Mouse (Mus musculus) kidney, adult 11 months (tissue): Measurements from ENCODE around the gene Ddx5.
"Not testable (repeated sequence)": the region's sequence is repeated elsewhere in the genome, so short reads cannot be mapped to it uniquely, and the experiment has no call there.

ENCODE experiments used
- DNase-seq: peaks from one replicate; pipeline ENCODE4 v3.0.0; 2022

The Ddx5 gene

DNA sequence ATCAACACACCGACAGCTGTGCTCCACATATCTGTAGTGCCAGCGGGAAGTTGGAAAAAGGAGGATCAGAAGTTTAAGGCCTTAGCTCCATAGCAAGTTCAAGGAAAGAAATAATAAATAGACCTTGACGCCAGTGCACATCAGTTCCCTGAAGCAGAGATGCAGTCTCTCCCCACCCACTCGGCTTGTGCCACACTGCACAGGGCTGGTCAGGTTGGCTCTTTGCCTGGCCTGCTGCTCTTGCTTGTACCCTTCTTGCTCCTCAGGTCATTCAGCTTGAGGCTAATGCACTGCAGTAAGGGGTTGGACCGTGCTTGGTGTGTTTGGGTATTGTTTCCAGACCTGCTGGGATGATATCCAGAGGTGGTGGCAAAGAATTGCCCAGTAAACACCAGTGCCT, 28.5 kb downstream of the Ddx5 start:
- no peak for DNase-seq

DNA sequence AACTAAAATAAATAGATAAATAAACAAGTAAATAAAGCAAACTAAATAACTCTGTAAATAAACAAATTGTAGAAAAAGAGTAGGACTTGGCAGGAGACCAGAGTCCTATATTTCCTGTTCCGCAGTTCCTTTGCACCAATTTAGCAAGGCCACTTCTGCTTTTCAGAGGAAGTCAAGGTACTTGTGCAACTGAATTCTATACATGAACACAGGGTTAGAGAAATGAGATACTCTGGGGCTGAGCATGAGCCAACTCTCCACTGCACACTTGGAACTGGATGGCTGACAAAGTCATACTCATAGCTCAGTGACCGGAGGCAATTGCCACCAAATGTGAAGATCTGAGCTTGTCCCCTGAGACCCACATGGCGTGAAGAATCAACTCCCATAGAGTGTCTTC, 30.0 kb downstream of the Ddx5 start:
- DNase-seq = no peak

DNA sequence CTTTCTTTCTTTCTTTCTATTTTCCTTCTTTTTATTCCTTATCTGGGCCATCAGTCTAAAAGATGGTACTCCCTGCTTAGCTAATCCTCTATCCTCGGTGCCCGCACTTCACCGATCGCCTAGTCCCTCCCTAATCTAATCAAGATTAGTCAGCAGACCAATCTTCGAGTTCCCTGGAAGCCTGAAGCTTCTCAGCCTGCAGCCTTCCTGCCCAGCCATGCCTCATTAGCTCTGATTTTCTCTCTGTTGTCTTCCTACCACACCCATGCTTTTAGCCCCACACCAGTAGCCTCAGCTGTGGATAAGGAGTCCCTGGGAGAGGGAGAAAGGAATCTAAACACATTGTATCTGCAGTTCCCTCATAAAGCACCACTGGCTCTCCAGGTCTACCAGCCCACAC, 33.4 kb downstream of the Ddx5 start:
- DNase-seq = no peak

DNA sequence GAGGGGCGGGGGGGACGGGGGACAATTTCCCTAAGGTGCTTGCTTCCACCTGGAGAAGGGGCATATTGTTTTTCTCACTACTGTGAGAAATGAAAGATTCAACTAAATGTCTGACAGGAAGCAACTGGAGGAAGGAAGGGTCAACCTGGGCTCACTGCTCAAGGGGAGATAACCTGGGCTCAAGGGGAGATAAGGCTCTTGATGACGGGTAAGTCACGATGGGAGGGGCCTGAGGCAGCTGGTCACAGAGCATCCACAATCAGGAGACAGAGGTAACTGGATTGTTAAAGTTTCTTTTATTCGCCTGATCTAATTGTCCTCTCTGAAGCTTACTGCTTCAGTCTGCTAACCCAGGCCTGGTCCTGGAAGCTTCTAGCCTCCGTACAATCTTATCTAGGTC, 35.7 kb downstream of the Ddx5 start:
- no peak for DNase-seq

DNA sequence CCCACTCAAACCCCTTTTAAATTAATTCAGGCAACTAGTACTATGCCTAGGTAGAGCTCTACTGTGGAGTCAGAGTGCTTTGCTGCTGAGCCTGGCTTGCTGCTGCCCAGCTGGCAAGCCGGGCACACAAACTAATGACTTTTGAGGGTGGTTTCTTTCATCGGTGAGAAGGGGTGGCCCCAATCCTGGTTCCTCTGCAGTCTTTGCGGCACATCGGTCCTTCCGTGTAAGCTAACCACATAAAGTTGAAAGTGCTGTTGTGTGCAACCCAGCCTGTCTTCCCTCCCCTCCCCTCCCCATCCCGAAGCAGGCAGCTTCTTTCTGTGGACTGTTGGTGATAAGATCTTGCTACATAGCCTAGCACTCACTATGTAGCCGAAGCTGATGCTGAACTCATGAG, 36.9 kb downstream of the Ddx5 start:
- no peak for DNase-seq

DNA sequence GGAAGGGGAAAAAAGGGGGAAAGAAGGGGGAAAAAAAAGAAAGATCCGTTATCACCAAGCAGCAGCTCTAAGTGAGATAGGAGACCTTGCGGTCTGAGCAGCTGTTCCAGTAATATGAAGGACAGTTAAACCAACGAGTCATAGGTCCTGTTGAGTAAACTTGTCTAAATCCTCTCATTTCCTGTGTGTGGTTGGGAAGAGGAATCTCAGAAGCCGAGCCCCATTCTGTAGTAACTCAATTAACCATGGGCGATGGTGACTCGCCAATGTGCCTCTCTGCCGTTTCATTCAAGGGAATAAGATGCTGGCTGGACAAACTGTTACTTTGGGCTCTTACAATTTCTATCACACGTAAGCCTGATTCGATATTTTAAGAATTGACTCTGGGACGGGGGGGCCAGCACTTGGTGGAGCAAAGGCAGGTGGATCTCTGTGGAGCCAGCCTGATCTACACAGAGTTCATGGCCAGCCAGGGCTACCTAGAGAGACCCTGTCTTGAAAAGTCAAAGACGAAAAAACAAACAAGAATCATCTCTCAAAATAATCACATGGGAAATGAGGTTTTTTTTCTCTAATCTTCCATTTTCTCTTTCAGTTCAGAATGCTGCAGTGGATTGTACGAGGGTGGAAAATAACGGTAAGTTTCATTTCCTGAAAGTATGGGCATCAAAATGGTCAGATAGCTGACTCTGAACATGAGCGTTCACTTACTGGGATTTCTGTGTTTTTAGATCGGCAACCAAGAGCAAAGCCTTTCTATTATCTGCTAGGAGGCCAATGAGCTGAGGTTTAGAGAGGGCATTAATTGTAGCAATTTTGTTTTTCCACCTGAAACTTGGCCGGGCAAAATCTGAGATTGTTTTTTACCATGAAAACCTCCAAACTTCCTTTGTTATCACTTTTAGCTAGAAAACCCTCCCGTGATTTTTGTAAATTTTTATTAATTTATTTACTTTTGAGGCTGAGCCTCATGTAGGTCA, 37.7 kb downstream of the Ddx5 start, which contains the start of gene Milr1:
TSS of gene Milr1 (plus strand) at position 188 of the 980 bp plus-strand sequence.
- DNase-seq = no peak

DNA sequence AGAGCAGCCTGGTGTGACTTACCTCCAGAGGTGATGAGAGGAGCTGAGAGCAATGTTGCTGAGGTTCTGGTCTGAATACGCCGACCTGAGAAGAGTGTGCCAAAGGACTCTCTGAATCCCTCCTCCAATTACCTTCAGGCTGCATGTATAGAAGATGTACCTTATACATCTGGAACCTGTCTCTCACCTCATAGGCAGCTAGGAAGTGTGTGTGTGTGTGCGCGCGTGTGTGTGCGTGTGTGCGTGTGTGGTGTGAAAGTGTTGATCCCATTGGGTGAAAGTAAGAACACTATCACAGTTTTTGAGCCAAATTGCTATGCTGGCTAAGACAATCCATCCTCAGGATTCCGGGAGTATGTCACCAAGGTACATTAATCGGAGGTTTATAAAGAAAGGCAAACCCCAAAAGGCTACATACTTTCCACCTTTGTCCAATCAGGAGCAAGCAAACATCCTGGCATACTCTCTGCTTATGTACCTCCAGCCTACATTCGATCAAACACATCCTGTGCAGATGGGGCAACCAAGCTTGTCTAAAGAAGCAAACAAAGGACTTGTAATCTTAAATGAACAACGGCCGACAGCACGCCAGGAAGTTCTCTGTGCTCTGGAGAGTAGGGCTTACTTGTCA, 38.7 kb downstream of the Ddx5 start, which contains the start of gene Pecam1:
TSS of gene Pecam1 (minus strand) at position 508 of the 631 bp plus-strand sequence.
- DNase-seq = no peak

DNA sequence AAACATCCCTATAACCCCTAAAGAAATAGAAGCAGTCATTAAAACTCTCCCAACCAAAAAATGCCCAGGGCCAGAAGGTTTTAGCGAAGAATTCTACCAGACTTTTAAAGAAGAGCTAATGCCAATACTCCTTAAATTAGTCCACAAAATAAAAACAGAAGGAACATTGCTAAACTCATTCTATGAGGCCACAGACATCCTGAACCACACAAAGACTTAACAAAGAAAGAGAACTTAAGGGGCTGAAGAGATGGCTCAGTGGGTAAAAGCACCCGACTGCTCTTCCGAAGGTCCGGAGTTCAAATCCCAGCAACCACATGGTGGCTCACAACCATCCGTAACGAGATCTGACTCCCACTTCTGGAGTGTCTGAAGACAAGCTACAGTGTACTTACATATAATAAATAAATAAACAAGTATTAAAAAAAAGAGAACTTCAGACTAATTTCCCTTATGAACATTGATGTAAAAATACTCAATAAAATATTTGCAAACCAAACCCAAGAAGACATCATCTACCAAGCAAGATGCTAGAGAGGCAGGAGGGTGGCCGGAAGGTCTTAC, 39.3 kb downstream of the Ddx5 start:
- not testable (repeated sequence) for DNase-seq

DNA sequence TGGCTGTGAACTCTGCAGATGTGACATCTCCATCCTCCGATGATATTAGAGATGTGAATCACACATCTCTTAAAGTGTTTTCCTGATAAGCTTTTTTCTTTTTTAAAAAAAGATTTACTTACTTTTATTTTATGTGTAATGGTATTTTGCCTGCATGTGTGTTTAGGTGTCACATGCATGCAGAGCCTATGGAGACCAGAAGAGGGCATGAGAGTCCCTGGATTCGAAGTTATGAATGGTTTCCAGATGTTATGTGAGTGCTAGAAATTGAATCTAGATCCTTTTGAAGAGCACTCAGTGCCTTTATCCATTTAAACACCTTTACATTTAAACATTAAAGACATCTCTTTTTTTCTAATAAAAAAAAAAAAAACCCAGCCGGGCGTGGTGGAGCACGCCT, 44.0 kb downstream of the Ddx5 start:
- no peak for DNase-seq

DNA sequence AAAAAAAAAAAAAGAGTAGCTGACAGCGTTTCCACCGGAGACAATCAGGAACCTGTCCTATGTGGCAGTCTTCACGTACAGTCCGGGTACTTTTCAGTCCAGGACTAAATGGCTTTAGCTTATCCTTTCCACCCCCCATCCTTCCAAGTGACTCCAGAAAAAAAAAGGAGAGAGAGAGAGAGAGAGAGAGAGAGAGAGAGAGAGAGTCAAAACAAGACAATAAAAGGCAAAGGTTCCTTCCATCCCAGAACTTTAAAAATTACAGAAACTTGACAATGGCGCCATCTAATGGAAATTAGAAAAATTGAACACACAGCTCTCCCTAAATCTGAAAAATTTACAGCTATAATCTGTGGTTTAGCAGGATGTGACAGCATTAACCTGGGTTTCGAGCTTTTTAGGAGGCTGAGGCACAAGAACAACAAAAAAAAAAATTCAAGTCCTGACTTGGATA, 46.6 kb downstream of the Ddx5 start:
- DNase-seq = no peak

DNA sequence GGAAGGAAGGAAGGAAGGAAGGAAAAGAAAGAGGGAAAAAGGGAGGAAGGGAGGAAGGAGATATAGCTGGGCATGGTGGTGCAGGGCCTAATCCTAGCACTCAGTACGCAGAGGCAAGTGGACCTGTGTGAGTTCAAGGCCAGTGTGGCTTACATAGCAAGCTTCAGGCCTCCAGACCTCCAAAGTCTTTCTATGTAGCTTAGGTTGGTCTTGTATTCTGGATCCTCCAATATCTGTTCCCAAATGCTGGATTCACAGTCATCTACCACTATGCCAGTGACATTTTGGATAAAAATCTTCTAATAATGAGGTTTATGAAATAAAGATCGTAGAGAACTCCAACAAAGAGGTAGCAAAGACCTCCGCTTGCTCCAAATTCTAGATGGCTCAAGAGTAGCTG, 47.2 kb downstream of the Ddx5 start:
- DNase-seq = no peak

DNA sequence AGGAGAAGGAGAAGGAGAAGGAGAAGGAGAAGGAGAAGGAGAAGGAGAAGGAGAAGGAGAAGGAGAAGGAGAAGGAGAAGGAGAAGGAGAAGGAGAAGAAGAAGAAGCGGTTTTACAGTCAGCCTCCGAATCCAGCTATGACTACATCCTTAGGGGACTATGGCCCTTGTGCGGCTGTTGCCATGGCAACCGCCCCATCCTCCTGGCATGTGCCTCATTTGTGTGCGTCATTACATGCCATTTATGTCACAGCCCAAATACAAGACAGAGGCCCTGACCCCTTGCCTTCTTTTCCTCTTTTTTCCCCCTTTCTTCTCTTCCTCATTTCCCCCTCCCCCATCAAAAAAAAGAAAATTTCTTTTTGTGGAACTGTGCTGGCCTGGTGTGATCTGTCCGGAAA, 47.8 kb downstream of the Ddx5 start:
- DNase-seq = no peak

DNA sequence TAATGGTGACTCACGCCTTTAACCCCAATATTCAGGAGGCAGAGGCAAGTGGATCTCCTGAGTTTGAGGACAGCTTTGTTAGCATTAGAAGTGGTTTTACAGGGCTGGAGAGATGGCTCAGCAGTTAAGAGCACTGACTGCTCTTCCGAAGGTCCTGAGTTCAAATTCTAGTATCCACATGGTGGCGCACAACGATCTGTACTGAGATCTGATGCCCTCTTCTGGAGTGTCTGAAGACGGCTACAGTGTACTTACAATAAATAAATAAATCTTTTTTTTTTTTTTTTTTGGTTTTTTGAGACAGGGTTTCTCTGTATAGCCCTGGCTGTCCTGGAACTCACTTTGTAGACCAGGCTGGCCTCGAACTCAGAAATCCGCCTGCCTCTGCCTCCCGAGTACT, 48.3 kb downstream of the Ddx5 start:
- DNase-seq = not testable (repeated sequence)

DNA sequence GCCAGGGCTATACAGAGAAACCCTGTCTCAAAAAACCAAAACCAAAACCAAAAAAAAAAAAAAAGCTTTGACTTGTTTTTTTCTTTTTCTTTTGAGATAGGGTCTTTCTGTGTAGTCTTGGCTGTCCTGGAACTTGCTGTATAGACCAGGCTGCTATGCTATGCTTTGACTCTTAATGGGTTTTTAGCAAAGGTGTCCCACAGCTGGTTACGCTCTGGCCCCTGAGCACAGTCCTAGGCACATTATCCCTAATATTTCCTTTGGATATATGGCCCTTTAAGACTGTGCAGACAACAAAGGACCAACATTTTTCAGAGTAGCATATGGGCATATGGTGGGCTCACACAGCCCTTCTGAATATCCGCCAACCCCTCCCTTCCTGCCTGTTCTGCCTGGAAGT, 49.9 kb downstream of the Ddx5 start:
- DNase-seq = no peak

DNA sequence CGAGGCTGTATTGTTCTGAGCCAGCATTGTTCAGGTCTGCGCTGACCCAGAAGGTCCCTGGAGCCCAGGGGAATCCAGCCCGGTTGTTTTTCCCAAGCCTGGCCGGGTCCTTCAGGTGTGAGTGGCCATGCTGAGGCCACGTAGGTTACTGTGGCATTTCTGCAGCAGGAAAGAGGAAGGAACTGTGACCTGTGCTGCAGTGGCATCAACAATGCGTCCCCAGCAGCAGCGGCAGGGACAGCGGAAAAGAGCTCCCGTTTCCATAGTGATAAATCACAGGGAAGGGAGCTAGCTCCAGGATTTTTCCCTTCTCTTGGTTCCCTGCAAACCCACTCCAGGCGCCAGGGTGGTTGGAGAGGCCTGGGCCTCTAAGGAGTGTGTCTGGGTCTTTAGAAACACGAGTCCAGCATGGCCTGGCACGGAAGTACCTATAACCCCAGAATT, 51.8 kb downstream of the Ddx5 start:
- peak; percentile 58 for DNase-seq

DNA sequence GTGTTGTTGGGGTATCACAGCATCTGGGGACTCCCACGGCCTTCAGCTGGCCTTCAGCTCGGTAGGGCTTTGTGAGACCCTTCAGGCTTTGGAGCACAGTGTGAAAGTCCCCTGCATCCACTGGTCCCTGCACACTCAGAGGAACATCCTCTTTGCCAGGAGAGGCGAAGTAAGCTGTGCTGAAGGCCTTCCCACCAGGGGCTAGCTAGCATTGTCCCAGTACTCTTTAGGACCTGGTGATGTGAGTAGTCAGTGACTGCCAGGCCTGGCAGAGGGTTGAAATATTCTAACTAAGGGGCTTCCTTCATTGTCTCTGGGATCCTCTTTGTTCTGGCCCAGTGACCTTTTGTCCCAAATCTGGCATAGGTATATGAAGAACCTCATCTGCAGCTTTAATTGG, 52.4 kb downstream of the Ddx5 start:
- no peak for DNase-seq

DNA sequence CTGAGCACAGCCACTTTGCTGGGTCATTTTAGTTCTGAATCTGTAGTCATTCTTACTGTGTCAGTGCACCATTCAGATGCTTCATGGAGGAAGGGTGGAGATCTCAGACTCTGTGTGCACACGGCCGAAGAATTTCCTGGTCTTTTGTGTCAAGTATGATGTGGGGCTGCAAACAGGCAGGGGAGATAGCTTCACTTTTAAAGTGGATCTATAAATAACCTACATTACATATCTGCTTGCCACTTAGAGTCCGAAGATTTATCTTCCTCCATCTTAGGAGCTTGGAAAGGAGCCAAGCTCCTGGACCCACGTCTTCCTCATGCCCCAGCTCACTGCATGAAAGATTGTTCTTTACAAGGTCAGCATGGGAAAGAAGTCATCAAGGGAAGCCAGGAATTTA, 58.3 kb downstream of the Ddx5 start:
- DNase-seq = peak; percentile 33
